Mouse (Mus musculus): ENCODE measurements around the gene C5ar2.
A peak's percentile ranks its signal among the peaks of the same experiment; 100 is the strongest.

Gene C5ar2

GRCm38 (mm10) chr7:16201136-16201535 lies 42.8 kb downstream of the C5ar2 start:
- no peak for DNase-seq (ENCODE audit: low read depth, low spot score)

GRCm38 (mm10) chr7:16198540-16198939 lies 45.4 kb downstream of the C5ar2 start:
- DNase-seq (ENCODE audit: low read depth, low spot score) = no peak

- no peak for DNase-seq (ENCODE audit: low read depth, low spot score)
Measured at GRCm38 (mm10) chr7:16197166-16197565, 46.8 kb downstream of the C5ar2 start.

- DNase-seq (ENCODE audit: low read depth, low spot score) = no peak
Measured at GRCm38 (mm10) chr7:16196616-16197015, 47.3 kb downstream of the C5ar2 start.

GRCm38 (mm10) chr7:16193702-16194101 lies 50.3 kb downstream of the C5ar2 start:
- DNase-seq (ENCODE audit: low read depth, low spot score) = no peak

GRCm38 (mm10) chr7:16192315-16192714 lies 51.6 kb downstream of the C5ar2 start:
- DNase-seq (ENCODE audit: low read depth, low spot score) = peak; percentile 37

GRCm38 (mm10) chr7:16187494-16187893 lies 56.5 kb downstream of the C5ar2 start:
- no peak for DNase-seq (ENCODE audit: low read depth, low spot score)

Data from skeletal muscle tissue, adult 2 months (tissue).